Mouse (Mus musculus) adrenal gland, adult (tissue): ENCODE measurements at regions not wholly inside any gene's neighbourhood (a gene's known extent, or its start where the extent isn't known, plus 50 kb on each side); places are given as distances from the start of the nearest gene placed in this dataset.

ENCODE experiments used
- DNase-seq, 2 experiments: peaks; one replicate each; pipeline ENCODE4 v3.0.0; 2022 to 2023; ENCODE audit warnings: low spot score in 1 of 2; ENCODE audit not compliant: inconsistent age in 2 of 2

GRCm38 (mm10) chr9:50257162-50257561, 87.6 kb downstream of the Rpl10-ps3 start:
- no peak for DNase-seq

GRCm38 (mm10) chr9:50244982-50245671, 99.6 kb downstream of the Rpl10-ps3 start:
- DNase-seq = no peak

GRCm38 (mm10) chr9:50240923-50241322, 103.8 kb downstream of the Rpl10-ps3 start:
- DNase-seq = no peak

GRCm38 (mm10) chr9:50235908-50236307, 108.9 kb downstream of the Rpl10-ps3 start:
- DNase-seq = peak; percentile 8 to 41

GRCm38 (mm10) chr9:50234655-50235054, 110.1 kb downstream of the Rpl10-ps3 start:
- no peak for DNase-seq

DNA sequence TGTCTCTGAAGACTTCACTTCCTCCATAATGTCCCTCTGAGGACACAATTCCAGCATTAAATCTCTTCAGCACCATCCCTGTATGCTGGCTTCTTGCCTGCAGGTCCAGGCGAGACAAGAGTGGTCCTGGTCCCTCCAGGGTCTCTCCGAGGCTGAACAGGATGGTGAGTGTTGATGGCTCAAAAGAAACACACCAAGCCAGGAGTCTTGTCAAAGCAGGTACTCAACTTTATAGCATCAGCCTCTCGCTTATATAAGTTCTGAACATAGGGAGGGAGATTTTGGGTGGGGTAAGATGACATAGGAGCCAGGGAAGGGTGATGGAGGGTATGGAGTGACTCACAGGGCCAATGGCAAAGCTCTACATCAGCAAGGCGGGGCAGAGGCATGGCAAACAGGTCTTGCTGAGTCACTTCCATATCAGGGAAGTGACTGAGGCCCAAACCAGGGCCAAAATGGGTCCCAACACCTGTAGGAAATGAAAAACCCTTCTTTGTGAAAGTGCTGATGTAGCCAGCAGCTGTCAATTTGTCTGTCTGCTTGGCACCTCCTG, 111.7 kb downstream of the Rpl10-ps3 start:
- no peak for DNase-seq

GRCm38 (mm10) chr9:50210481-50210880, 134.3 kb downstream of the Rpl10-ps3 start:
- DNase-seq = no peak

GRCm38 (mm10) chr9:50199422-50200218, 145.1 kb downstream of the Rpl10-ps3 start:
- DNase-seq = no peak

DNA sequence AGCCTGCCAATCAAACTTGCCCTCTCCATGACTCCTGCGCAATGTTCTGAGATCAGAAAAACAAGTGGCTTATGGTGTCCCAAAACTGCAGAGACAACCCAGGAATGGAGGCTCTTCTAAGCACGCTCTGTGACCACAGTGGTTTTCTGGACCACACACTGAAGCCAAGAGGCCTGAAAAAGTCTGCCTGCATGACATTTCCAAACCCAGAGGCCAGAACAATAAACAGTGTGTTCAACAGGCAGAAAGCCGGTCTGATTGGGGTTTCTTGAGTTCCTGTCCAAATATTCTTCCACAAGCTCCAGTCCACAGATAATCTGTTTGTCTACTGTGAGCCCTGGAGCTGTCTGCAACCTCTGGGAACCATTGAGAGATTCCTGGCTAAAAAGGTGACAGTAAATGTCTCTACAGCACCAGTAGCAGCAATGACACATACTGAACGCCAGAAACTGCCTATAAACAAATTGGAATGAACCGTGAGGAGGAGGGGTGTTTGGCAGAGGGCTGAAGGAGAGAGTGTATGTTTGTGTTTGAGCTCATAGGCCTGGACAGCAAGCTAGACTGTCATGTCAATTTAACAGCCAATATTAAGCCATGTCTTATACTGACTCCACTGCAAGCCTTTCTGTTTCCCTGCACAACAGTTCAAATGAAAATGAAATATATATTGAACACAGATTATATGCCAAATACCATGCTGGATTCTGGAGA, 152.2 kb downstream of the Rpl10-ps3 start:
- no peak for DNase-seq

- no peak for DNase-seq
These were observed 153.6 kb downstream of the Rpl10-ps3 start for GRCm38 (mm10) chr9:50191136-50191535.

- DNase-seq = no peak
These were observed 156.1 kb downstream of the Rpl10-ps3 start for GRCm38 (mm10) chr9:50188576-50189070.

GRCm38 (mm10) chr9:50181360-50181759, 163.4 kb downstream of the Rpl10-ps3 start:
- no peak for DNase-seq

GRCm38 (mm10) chr9:50176131-50176530, 168.6 kb downstream of the Rpl10-ps3 start:
- no peak for DNase-seq

GRCm38 (mm10) chr9:50171826-50172464, 172.8 kb downstream of the Rpl10-ps3 start:
- peak; percentile 60 to 91 for DNase-seq

- DNase-seq = no peak
These were observed 173.6 kb downstream of the Rpl10-ps3 start for GRCm38 (mm10) chr9:50171164-50171563.

- no peak for DNase-seq
These were observed 174.1 kb downstream of the Rpl10-ps3 start for GRCm38 (mm10) chr9:50170637-50171036.

DNA sequence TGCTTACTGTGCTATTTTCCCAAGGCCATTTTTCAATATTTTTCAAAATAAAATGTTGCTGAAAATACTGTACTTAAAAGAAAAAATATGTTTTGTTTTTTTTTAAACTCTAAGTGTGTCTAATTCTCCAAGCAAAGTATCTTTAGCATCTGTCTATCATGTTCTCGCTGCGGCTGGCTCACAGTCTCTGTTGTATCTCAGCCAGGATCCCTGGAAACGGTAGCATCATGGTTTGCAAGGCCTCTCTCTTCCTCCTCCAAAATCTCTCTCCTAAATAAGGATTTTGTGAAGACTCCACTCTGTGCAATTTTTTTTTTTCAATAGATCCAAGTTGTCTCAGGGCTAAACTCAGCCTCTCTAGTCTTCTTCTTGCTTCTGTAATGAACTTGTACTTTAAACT, 190.2 kb downstream of the Rpl10-ps3 start:
- no peak for DNase-seq

GRCm38 (mm10) chr9:50150091-50150490, 194.7 kb downstream of the Rpl10-ps3 start:
- no peak for DNase-seq

- peak; percentile 8 to 71 for DNase-seq
These were observed 202.0 kb downstream of the Rpl10-ps3 start for GRCm38 (mm10) chr9:50142756-50143155.

- DNase-seq = no peak
These were observed 202.7 kb downstream of the Rpl10-ps3 start for GRCm38 (mm10) chr9:50142091-50142490.

- DNase-seq = peak in 1 of 2 experiments; percentile 31
These were observed 203.6 kb downstream of the Rpl10-ps3 start for GRCm38 (mm10) chr9:50141176-50141575.
